Mouse (Mus musculus) heart, postnatal 25 days (tissue): ENCODE data around the gene Supt7l. TPM values are rescaled to one million over a fixed set of nuclear protein-coding genes. Genes with fewer than 3 reads are reported as not detected.

ENCODE experiments used
- DNase-seq: peaks from one replicate; pipeline ENCODE4 v3.0.0; 2022; ENCODE audit warnings: low spot score
- intact Hi-C: fragments of 180-260 bp; cut with DNase I; formaldehyde crosslinking; loops from one replicate; pipeline ENCODE4 v1.15.1; 2025
- total RNA-seq, 2 experiments: library from RNA; stranded (reverse); gene quantifications; 2 replicates each; pipeline ENCODE4 v1.2.3; 2021

Gene Supt7l
- total RNA-seq, 2 experiments from 2014 or later = 12.4 to 13.6 TPM

- intact Hi-C loops = no loop called here
- DNase-seq = no peak
Observed at GRCm38 (mm10) chr5:31504843-31505242, 22.8 kb downstream of the Supt7l start.

- peak; percentile 87 for DNase-seq
- intact Hi-C loops = no loop called here
Observed at GRCm38 (mm10) chr5:31494513-31495297, 32.9 kb downstream of the Supt7l start, which contains the start of gene Gpn1. Gene Gpn1, plus strand, starts transcription at chr5:31494741.

- DNase-seq = no peak
- intact Hi-C loops = no loop called here
Observed at GRCm38 (mm10) chr5:31492031-31492430, 35.6 kb downstream of the Supt7l start.

- DNase-seq = no peak
- intact Hi-C loops = no loop called here
Observed at GRCm38 (mm10) chr5:31489116-31489769, 38.4 kb downstream of the Supt7l start.

- DNase-seq = no peak
- intact Hi-C loops = no loop called here
Observed at GRCm38 (mm10) chr5:31487889-31488288, 39.7 kb downstream of the Supt7l start.

GRCm38 (mm10) chr5:31485440-31485839 is 42.2 kb downstream of the Supt7l start, which contains the start of gene 4930548H24Rik:
Gene 4930548H24Rik, plus strand, starts transcription at chr5:31485740.
- DNase-seq = no peak
- intact Hi-C loops = no loop called here

- intact Hi-C loops = no loop called here
- DNase-seq = no peak
Observed at GRCm38 (mm10) chr5:31480536-31480935, 47.1 kb downstream of the Supt7l start.

GRCm38 (mm10) chr5:31470334-31470733 is 57.3 kb downstream of the Supt7l start:
- DNase-seq = peak; percentile 16
- intact Hi-C loops = no loop called here

- intact Hi-C loops = loop anchor here (10.0 kb wide), 1 partner anchor 175 kb away; the partner anchor contains the start of genes Fndc4, Gckr and Ift172
- DNase-seq = no peak
Observed at GRCm38 (mm10) chr5:31469711-31470110, 57.9 kb downstream of the Supt7l start.

- intact Hi-C loops = loop anchor here (10.0 kb wide), 1 partner anchor 173 kb away; the partner anchor contains the start of genes Fndc4, Gckr and Ift172
- DNase-seq = peak; percentile 5
Observed at GRCm38 (mm10) chr5:31467798-31468197, 59.8 kb downstream of the Supt7l start.

Other genes starting within 250 kb of the Supt7l start
- 10 to 100 TPM; 39.7 to 41.8 TPM for gene Ift172, start 236.7 kb downstream of the Supt7l start, total RNA-seq
- gene Fndc4, start 231.7 kb downstream of the Supt7l start, total RNA-seq = 1 to 10 TPM; 3.6 to 4.1 TPM
- not detected for gene Gckr, start 230.4 kb downstream of the Supt7l start, total RNA-seq
- 10 to 100 TPM; 19.2 to 22.2 TPM for gene Zfp512, start 75.4 kb downstream of the Supt7l start, total RNA-seq
- not detected for gene 4930548H24Rik, start 42.1 kb downstream of the Supt7l start, total RNA-seq
- 10 to 100 TPM; 23.7 to 25.4 TPM for gene Gpn1, start 33.1 kb downstream of the Supt7l start, total RNA-seq
- gene Slc4a1ap, start 812 bp downstream of the Supt7l start, total RNA-seq = 10 to 100 TPM; 19.1 to 19.5 TPM
- 100 to 1,000 TPM; 312 to 319 TPM for gene Mrpl33, start 69.1 kb upstream of the Supt7l start, total RNA-seq
- 1 to 10 TPM; 2.7 to 4.4 TPM for gene Rbks, start 169.8 kb upstream of the Supt7l start, total RNA-seq
- gene Babam2, start 169.9 kb upstream of the Supt7l start, total RNA-seq = 10 to 100 TPM; 31.2 to 32.1 TPM